Mouse (Mus musculus): ENCODE measurements around the gene Fstl4.
"Not testable (repeated sequence)": the region's sequence is repeated elsewhere in the genome, so short reads cannot be mapped to it uniquely, and the experiment has no call there.

Gene Fstl4

DNA sequence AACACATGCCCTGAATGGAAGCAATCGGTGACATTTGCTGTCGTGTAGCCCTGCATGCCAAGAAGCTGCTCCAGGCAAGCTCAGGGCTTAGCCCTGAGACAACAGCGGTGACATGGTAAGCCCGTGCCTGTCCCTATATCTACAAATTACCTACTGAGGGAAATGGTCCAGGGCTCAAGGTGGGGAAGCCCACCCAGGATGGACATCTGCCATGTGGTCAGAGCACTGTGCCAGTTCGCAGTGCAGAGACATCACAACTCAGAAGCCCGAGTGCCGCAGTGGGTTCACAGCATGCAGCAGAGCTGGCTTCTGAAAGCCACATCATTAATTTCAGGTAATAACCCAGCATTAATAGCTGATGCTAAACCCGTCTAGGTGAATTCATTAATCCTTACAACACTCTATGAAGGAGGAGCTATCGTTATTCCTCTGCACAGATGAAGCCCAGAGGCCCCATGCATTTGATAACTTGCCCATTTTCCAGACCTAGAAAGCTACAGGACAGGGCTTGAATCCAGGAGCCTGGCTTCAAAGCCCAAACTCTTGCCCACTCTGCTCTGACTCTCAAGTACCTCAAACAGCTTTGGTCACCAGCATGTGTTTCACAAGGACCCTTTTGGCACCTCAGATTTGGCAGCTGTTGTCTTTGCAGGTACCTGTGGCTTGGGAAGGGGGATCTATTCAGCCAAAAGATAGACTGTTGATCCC is 321.6 kb downstream of the Fstl4 start:
- DNase-seq (ENCODE audit: low spot score) = no peak

DNA sequence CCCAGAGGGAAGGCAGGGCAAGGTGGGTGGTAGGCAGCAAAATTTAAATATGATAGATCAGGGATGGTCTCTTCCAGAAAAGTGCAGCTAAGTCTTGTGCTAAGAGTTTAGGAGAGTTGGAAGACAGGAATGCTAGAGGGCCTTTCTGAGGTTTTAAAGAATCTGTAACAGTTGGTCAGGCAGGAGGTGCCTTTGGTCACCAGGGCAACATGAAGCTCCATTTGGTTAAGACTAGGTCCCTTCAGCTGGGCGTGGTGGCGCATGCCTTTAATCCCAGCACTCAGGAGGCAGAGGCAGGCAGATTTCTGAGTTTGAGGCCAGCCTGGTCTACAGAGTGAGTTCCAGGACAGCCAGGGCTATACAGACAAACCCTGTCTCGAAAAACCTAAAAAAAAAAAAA is 323.5 kb downstream of the Fstl4 start:
- DNase-seq (ENCODE audit: low spot score) = not testable (repeated sequence)

DNA sequence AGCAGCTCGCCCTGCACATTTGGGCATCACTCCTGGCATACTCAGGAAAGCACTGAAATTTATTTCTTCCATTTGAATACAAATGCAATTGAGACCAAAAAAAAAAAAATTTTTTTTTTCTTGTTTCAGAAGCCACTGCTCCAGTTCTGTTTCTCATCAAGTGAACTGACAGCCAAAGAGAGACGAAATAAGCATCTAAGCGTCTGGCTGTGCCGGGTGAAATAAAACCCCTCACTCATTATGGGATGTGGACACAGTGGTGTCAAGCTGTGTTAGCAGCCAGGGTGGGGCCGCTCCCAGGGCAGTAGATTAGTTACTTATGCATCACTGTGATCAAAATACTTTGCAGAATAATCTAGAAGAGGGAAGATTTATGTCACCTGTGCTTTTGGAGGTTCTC is 327.2 kb downstream of the Fstl4 start:
- no peak for DNase-seq (ENCODE audit: low spot score)

DNA sequence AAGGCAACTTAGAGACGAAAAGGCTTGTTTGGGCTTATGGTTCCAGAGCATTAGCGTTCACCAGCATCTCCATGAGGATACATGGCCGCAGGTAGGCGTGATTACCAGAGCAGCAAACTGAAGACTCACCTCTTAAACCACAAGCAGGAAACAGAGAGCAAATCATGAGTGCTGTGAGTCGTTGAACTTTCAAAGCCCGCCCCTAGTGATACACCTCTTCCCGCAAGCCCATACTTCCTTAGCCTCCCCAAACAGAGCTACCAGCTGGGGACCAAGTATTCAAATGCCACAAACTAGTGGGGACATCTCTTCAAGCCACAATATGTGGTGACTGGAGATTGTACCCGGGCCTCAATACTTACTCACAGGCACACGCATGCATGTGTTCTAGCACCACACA is 332.4 kb downstream of the Fstl4 start:
- no peak for DNase-seq (ENCODE audit: low spot score)

DNA sequence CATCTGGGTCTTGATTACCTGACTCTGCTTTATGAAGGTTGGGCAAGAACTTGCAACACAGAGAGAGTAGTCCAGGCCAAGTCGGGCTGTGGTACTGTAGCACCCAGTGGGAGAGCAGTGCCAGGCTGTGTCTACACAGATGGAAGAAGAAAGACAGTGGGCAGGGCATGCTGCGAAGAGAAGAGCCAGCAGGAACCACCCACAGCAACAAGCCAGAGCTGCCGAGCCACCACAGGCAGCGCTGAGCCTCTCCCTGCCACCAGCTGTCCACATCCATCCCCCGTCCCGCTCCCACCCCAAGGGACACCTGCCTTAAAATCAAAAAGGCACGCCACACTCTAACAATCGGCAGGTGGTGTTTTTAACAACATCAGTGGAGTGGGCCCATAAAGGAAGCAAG is 332.9 kb downstream of the Fstl4 start:
- no peak for DNase-seq (ENCODE audit: low spot score)

DNA sequence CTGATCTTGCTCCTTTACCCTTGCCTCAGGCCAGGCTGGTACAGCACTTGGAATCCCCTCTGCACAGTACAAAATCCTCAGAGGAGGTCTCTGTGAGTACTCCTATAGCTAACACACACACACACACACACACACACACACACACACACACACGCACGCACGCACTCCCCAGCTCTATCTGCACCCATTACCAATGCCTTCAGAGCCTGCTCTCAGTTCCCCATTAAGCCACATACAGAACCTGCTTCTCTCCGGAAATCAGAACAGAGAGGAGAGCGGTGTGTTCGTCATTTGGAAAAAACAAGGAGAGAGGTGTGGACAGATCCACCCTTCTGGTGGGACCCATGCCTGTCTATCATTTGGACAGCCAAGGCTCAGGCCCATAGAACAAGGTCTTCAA is 333.4 kb downstream of the Fstl4 start:
- DNase-seq (ENCODE audit: low spot score) = no peak

DNA sequence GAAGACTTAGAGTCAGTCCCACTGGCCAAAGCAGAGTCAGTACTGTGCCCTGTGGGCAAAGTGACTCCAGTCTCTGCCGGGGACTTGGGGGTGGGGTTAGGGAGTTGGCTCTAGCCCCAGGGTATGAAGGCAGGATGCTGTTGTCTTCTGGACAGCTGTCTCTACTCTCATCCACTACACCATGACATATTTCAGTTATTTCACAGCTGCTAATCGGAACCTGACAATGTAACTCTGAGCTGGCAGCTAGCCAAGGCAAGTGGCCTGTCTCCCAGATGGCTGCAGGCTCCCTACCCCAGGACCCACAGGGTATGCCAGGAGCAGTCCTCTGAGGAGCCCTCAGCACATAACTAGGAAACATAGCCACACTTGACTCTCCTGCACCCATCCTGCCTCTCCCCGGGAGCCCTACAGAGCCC is 334.4 kb downstream of the Fstl4 start:
- no peak for DNase-seq (ENCODE audit: low spot score)

DNA sequence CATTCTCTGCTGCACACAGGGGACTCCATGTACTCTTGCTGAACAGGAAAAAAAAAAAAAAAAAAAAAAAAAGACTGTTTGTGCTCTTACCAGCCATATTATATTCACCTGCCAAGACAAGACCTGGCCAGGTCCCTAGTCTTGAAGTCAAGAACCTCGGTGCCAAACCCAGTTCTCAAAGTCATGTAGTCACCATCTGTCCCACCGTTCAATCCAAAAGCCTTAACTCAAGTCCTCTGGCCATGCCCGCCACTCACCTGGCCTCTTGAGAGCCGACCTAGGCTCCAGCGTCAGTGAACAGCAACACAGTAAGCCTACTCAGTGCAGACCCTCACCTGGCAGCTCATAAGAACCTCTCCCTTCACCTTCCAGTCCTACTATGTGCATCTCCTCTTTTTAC is 334.9 kb downstream of the Fstl4 start:
- DNase-seq (ENCODE audit: low spot score) = no peak

DNA sequence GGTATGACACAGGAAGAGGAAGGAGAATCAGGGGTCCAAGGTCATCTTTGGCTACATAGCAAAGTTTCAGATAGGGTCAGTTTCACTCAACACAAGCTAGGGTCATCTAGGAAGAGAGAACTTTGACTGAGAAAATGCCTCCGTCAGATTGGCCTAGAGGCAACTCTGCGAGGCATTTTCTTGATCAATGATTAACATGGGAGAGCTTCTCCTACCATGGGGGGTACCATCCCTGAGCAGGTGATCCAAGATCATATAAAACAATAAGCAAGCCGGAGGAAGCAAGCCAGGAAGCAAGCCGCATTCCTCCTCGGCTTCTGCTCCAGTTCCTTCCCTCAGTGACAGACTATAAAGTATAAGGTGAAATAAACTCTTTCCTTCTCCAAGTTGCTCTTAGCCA is 337.3 kb downstream of the Fstl4 start:
- DNase-seq (ENCODE audit: low spot score) = no peak

DNA sequence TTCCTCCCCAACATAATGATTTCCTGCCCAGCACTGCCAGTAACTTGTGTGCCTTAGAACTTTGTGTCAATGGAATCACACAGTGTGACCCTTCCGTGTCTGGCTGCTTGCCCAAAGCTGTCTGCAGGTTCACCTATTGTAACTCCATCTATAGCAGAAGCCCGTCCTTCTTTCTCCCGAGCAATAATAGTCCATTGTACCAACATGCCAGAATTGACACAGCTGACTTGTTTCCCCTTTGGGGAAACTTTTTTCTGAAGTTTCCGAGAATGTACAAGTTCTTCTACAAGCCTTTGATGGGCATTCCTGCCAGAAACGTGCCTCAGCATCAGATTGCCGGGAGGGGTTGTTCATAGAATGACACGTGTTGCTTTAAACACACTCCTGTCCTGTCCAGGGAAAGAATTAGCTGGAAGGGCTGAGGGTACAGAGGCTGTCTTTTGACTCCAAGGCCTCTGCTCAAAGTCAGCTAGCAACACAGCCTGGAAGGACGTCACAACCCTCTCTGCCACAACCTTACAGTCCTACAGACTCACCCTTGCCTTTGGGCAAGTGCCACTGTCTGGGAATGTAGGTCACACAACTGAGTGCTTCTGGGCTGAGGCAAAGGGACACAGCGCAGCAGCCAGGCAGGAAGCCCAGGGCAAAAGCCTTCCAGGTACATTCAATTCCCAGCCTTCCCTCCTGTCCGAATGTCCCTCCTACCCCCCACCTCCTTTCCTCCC is 339.3 kb downstream of the Fstl4 start:
- DNase-seq (ENCODE audit: low spot score) = no peak

DNA sequence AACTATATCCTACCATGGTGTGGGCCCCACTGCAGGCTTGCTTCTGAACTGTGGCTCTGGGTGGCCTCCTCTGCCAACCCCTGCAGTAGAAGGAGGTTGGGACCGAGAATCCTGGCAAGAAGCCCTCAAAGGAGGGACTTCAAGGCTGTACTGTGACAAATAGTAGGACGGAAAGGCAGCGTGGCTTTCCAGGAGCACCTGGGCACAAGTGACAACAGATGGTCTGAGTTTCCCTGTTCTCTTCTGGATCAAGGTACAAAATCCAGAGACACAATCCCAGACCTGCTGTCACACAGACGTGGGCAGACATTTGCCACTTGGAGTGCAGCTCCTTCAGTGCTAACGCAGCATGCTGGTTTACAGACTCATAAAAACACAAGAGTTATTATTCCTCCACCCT is 343.3 kb downstream of the Fstl4 start:
- no peak for DNase-seq (ENCODE audit: low spot score)

DNA sequence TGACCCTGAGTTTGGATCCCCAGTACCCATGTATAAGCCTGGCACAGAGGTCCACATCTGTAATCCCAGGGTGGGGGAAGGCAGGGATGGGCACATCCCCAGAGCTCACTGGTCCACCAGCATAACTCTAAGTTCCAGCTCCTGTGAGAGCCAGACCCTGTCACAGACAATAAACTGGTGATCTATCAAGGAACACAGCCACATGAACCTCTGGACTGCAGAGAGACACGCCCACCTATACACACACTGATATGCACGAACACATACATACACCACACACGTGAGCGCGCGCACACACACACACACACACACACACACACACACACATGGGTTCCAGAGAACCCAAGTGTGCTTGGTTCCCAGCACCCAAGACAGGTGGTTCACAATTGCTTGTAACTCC is 344.4 kb downstream of the Fstl4 start:
- DNase-seq (ENCODE audit: low spot score) = no peak

DNA sequence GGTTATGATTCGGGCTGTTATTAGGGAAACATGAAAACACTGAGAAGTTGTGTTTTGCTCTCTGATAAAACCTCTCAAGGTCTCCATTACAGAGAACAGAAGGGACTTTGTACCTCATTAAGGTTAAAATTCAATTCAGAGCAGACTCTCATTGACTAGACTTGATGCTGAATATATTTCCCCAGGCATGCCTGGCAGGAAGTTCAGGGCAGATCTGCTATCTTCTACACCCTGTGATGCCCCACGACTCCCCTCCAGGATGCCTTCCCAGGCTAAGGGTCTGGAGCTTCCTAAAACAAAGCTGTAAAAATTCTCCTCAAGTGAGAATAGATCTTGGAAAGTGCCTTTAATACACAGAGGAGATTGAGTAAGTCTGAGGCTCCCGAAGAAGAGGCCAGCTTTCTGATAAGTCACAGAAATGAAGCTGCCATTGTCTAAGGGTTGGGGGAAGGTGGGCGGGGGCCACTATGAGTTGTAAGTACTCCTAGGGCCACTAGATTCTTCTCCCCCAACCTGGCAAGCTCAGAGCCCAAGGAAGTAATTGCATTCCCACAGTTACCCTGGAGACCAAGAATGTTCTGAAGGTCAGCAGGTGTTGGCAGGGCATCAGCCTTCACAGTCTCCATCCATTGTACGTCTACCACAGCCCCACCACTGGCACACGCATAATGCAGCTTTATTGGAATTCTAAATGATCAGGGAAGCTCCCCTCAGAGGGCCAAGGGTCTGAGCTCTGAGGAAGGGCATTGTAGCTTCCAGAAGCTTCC is 345.4 kb downstream of the Fstl4 start:
- DNase-seq (ENCODE audit: low spot score) = no peak

DNA sequence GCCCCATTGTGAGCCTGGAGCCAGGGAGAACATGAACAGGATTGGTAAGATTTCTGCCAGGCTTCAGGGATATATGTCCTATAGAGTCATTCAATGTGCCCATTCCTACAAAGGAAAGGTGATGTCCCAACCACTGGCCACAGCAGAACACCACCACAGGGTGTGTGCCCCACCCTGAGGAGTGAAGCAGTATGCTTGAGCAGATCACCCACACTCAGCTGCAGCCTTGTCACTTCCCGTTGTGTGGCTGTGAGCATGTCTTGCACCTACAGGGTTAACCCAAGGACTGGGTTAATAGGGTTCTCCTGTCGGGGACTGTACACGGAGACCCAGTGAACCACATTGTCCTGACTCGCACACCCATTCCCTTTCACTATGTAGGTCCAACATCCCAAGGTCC is 351.3 kb downstream of the Fstl4 start:
- no peak for DNase-seq (ENCODE audit: low spot score)

DNA sequence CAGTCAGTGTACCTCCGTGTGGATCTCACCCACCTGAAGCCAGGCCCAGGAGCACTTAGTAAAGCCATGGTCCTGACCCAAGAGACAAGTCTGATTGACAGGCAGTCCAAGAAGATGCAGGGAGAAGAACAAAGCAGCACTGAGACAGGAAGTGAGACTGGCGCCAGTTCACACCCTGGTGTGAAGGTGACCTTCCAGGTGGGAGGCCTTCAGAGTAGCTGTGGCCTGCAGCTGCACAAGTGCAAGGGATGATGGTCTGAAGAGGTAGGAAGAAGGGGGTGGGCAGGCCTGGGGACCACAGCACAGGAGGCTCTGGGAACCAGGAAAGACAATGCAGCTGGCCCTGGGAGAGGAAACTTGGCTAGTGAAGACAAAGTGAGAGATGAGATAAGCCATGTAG is 351.9 kb downstream of the Fstl4 start:
- DNase-seq (ENCODE audit: low spot score) = no peak

DNA sequence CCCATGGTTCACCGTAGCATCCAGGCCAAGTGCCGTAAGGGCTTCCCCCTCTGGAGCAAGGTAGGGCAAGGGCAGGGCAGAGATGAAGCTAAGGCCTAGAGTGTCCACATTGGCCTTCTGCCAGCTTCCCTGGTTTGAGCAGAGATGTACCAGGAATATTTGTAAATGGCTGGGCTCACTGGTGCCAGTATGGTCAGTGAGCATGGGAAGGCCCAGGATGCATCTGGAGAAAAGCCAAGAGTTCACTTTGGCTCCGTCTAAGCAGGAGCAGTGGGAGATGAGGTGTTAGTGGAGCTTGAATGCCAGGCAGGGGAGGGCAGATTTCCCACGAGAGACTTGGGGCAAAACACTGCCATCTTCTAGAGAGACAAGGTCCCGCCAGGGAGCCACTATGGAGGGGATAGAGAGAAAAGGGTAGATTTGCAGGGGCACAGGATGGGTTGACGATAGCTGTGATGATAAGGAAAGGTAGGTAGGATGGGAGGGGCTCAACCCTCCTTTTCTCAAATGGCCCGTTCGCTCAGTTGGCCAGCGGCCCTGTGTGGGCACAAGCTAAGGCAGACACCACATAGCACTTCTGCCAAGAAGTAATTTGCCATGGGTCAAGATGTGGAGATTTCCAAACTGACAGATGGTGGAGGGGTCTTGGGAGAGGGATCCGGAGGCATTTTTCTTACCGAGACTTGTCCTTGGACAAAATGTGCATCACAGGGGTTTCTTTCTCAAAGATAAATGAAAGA is 354.0 kb downstream of the Fstl4 start:
- DNase-seq (ENCODE audit: low spot score) = no peak

DNA sequence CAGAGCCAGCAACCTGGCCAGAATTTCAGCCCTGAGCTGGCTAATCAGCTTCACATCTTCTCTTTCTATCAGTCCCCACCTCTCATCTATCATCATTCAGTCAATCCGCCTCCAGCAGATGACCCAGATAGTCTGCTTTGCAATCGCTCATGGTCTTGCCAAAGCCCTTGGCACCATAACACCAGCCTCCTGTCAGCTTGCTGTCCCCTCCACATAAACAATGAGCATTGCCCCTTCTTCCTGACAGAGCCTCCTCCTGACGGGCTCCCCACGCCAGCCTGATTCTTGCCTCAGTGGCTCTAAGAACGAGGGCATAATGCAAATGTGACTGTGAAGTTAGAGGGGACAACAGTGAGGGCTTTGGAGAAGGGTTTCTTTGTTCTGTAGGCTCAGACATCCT is 355.5 kb downstream of the Fstl4 start:
- no peak for DNase-seq (ENCODE audit: low spot score)

DNA sequence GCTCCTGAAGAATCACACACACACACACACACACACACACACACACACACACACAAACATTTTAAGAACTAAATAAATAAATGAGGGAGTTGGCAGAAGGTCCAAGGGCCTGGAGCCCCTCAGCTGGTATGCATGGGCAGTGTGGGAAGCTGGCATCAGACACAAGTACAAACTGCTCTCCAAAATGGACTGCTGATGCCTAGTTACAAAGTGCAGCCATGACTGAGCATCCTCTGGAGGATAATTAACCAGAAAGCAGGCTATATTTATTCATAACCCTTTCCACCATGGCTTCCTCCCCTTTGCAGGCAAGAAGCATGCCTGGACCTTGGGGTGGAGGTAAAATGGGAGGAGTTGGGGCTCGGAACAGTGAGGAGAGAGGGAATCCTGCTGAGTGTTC is 356.8 kb downstream of the Fstl4 start:
- no peak for DNase-seq (ENCODE audit: low spot score)

DNA sequence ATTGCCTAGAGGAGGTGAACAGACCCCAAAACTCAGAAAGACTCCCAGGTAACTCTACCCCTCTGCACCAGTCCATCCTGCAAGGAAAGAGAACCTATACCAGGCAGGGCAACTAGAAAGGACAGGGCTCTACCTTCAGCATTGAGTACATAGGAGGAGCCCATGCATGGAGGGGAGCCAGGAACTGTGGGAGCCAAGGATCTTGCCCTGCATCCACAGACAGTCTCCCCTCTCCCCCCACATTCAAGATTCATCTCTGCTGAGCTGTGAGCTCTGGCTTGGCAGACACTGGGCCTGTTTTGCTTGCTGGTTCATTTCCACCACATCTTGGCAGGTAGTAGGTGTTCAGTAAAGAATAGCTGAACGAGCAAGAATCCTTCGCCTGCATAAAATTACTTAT is 360.4 kb downstream of the Fstl4 start:
- no peak for DNase-seq (ENCODE audit: low spot score)

DNA sequence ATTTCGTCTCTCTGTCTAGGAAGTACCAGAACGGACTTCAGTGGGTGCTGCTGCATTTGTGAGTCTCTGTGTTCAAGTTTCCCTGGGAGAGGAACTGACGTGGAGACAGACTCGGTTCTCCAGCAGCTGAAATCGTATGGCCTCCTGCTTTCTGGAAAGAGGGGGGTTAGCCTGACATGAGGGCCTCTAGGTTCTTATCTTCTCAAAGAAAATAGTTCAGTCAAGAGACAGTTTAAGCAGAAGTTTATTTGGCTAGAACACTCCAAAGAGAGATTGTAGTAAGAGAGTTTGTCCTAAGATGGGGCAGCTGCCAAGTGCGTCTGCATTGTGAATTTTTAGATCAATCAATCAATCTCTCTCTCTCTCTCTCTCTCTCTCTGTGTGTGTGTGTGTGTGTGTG is 362.2 kb downstream of the Fstl4 start:
- no peak for DNase-seq (ENCODE audit: low spot score)

DNA sequence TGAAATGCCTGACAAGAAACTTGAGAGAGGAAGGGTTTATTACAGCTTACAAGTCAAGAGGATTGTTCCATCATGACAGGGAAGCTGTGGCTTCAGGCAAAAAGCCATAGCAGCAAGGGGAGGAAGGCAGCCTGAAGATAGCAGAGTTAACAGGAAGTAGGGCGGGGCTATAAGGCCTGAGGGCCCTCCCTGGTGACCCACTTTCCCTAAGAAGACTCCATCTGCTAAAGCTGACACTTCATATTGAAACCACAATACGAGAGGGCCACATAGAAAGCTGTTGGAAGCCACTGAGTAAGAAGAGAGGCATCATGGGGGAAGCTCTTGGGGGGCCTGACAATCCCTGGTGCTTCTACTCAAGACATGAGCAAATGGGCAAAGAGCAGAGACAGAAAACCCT is 364.2 kb downstream of the Fstl4 start:
- DNase-seq (ENCODE audit: low spot score) = no peak

DNA sequence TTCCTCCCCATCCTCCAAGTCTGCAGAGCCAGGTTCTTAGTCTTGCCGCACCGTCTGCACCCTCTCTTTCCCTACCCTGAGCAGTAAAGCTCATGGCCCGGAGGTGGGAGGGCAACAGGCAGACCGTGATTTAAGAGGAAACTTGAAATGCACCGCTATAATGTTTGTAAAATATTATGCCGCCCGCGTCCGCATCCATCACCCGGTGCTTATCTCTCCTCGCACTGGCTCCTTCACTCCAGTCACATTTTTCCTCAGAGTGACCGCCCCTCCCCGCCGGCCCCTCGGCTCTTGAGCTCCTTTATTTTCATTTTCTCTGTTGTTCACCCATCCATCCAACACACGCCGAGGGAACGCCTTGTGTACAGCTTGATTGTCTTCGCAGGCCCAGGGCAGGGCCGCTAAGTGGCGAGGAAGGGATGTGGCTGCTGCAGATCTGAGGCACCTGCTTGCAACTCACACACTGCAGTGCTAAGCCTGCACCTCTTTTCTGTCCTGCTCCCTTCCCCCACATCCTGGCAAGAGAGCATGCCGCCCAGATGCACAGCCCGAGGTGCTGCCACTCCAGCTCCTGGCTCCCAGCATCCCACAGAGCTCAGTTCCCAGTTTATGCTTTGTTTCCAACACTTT is 368.1 kb downstream of the Fstl4 start:
- DNase-seq (ENCODE audit: low spot score) = no peak

Measured in spleen, adult 12 weeks (tissue).